Mouse (Mus musculus) heart, adult 9 months (tissue): ENCODE measurements at regions not wholly inside any gene's neighbourhood (a gene's known extent, or its start where the extent isn't known, plus 50 kb on each side); places are given as distances from the start of the nearest gene placed in this dataset.

Experiments
- DNase-seq, 2 experiments: peaks; one replicate each; pipeline ENCODE4 v3.0.0; 2022; ENCODE audit warnings: low spot score in 2 of 2

DNA sequence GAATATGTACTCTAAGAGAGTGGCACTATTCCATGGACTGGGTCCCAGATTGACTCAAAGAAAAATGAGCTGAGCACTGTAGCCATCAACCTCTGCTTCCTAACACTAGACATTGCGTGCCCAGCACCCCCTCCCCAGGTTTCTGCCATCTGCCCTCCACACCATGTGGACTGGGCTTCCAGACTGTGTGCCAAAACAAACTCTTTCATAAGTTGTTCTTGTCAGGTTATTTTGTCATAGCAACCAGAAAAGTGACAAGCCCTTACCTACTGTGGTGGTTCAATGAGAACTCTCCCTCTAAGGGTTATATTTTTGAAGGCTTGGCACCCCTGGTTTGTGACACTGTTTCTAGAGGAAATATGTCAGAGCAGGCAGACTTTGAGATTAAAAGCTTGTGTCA lies 234.3 kb upstream of the Rnaseh2b start:
- no peak for DNase-seq

DNA sequence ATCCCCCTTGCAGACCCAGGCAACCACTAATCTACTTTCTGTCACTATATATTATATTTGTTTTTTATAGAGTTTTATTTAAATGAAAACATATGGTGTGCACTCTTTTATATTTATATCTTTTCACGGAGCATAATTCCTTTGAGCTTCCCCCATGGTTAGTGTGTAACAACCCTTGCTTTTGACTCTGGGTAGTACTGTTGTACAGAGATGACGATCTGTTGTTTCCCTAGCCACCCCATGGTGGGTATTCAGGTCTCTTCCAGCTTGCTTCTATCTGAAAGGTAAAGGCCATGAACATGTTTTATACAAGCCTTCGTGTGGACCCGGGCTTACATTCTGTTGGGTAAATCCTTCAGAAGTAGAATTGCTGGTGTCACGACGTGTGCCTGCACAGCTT lies 221.2 kb upstream of the Rnaseh2b start:
- no peak for DNase-seq

GRCm38 (mm10) chr14:62084047-62084446 lies 208.3 kb upstream of the Rnaseh2b start:
- no peak for DNase-seq

- no peak for DNase-seq
These were observed 204.2 kb upstream of the Rnaseh2b start for GRCm38 (mm10) chr14:62088174-62088573.

GRCm38 (mm10) chr14:62117532-62117931 lies 174.9 kb upstream of the Rnaseh2b start:
- DNase-seq = no peak

DNA sequence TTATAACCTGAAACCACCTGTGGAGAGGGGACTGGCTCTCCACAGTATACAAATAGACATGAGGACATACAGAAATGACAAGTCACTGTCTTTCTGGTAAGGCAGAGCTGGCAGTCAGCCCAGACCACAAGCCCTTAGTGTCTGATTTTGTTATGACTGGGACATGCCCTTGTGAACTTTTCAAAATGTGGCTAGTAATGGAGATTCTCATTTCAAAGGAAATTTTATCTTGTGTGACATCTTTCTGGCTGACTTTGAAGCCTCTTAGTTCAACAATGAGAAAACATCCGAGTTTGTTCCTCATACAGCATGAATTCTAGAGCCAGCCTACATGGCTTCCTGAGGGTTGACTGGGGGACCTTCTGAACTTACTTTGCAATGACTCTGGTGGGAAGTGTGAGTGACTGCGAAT lies 173.8 kb upstream of the Rnaseh2b start:
- no peak for DNase-seq

DNA sequence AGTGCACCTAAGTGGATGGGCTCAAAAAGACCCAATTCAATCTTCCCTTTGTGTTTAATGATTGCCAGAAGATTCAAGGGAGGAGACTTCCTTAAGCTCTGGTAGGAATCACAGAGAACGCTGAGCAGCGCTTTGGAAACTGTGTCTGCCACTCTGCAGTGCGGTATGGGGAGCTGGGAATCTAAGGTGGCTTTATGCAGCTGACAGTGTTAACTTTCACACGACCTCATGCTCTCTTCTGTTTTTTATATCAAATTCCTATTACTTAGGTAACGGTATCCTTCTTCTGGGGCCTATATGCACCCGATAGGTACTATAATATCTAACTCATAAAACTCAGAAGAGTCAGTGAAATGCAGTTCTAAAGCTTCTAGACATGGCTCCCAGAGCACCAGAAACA lies 163.5 kb upstream of the Rnaseh2b start:
- DNase-seq = no peak

- DNase-seq = no peak
These were observed 160.0 kb upstream of the Rnaseh2b start for GRCm38 (mm10) chr14:62132353-62132816.

- no peak for DNase-seq
These were observed 154.4 kb upstream of the Rnaseh2b start for GRCm38 (mm10) chr14:62137981-62138380.

- no peak for DNase-seq
These were observed 147.9 kb upstream of the Rnaseh2b start for GRCm38 (mm10) chr14:62144385-62145030.

DNA sequence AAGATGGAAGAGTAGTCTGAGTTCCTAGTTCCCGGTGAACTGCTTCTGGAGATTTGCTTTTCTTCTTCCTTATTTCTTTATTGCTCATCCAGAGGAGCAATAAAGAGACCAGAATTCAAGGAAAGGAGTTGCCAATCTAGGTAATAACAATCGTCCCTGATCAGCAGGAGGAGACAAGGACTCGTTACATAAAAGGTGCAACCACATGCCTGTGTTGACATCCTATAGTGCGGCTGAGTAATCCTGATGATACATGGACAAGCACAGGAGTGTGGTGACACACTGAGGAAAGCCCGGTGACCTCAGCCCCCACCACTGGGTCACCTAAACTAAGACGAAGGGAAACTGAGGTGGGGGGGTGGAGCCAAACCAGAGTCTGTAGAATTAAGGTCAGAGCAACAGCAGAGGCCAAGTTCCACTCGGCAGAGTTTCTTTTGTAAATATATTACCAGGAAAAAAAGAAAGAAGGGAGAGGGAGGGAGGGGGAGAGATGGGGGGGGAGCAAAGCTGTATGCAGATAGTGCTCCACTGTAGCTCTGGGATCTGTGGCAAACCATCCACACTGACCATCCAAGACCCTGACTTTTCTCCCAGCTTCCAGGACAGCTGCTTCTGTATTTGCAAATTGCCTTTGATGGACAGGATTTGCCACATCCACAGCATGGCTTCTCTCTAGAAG lies 135.2 kb upstream of the Rnaseh2b start:
- DNase-seq = no peak

GRCm38 (mm10) chr14:62159690-62160089 lies 132.7 kb upstream of the Rnaseh2b start:
- no peak for DNase-seq

DNA sequence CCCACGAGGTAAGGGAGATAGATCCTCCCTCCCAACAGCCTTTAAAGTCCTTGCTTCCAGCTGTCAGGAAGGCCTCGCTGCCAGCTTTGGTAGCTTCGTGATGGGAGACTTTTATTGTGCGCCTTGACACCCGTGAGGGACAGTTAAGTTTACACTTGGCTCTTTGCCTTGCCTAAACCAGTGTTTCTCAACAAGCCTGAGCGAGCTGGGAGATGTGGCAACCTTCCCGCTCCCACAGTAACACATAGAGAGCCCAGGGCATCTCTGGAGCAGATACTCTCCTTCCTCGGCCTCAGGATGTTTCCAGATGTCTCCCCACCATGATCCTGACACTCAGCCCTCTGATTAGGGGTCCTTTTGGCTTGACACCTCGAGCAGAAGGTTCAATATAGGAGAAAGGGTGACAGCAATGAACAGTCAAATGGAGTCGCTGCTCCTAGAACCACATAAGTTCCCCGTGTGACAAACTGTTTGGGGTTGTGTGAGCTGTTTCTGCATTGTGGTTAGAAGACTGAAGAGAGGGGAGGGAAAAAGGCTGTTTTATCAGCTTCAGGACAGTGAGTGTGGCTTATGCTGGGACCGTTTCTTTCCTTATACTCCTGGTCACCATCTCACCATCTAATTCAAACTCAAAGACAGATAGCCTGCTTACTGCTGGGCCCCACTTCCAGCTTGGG lies 129.1 kb upstream of the Rnaseh2b start:
- DNase-seq = peak in 1 of 2 experiments; percentile 18

GRCm38 (mm10) chr14:62164918-62165317 lies 127.5 kb upstream of the Rnaseh2b start:
- DNase-seq = no peak

- no peak for DNase-seq
These were observed 126.4 kb upstream of the Rnaseh2b start for GRCm38 (mm10) chr14:62166006-62166405.

DNA sequence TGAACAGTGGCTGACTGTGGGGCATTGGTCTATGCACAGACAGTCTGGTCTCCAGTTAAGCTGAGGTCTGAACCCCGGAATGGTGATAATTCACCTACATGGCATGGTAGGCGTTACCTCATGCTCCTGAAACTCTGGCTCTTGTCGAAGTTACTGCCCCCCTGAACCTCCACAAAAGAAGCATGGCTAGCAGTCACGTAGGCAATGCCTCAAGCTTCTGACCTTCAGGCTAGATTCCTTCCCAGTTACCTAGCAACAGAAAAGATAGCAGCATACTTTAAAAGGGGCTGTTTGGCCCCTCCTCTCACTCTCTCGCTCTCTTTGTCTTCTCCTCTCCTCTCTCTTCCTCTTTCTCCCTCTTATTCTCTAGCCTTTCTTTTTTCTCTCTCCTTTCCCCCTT lies 125.8 kb upstream of the Rnaseh2b start:
- DNase-seq = no peak

GRCm38 (mm10) chr14:62167090-62167489 lies 125.3 kb upstream of the Rnaseh2b start:
- DNase-seq = no peak

- no peak for DNase-seq
These were observed 123.7 kb upstream of the Rnaseh2b start for GRCm38 (mm10) chr14:62168711-62169110.

GRCm38 (mm10) chr14:62170385-62170784 lies 122.0 kb upstream of the Rnaseh2b start:
- DNase-seq = peak in 1 of 2 experiments; percentile 18

GRCm38 (mm10) chr14:62171256-62172047 lies 120.9 kb upstream of the Rnaseh2b start:
- DNase-seq = no peak

GRCm38 (mm10) chr14:62173835-62174530 lies 118.4 kb upstream of the Rnaseh2b start:
- peak; percentile 36 to 74 for DNase-seq
